Mouse (Mus musculus) testis, adult 2 months (tissue): ENCODE results near the gene Irs2. TPM values are rescaled to one million over a fixed set of nuclear protein-coding genes. Genes with fewer than 3 reads are reported as not detected.

Source experiments
- H3K27ac ChIP-seq: fragments of 200-500 bp; 2 replicates; pipeline ENCODE4 v1.5.1; 2012; ENCODE audit warnings: low read depth, low read length; ENCODE audit not compliant: control insufficient read depth, insufficient read depth
- H3K27me3 ChIP-seq: fragments of 200-500 bp; 2 replicates; pipeline ENCODE4 v1.6.1; 2012; ENCODE audit warnings: mild to moderate bottlenecking, low read length, moderate library complexity; ENCODE audit not compliant: control insufficient read depth, insufficient read depth
- H3K36me3 ChIP-seq: fragments of 200-500 bp; 2 replicates; pipeline ENCODE4 v1.6.1; 2012; ENCODE audit warnings: mild to moderate bottlenecking, low read length; ENCODE audit not compliant: control insufficient read depth, insufficient read depth
- H3K4me1 ChIP-seq: fragments of 200-500 bp; 2 replicates; pipeline ENCODE4 v1.6.1; 2012; ENCODE audit warnings: low read length; ENCODE audit not compliant: control insufficient read depth, insufficient read depth
- H3K4me3 ChIP-seq: fragments of 200-500 bp; 2 replicates; pipeline ENCODE4 v1.5.1; 2012; ENCODE audit warnings: low read depth, mild to moderate bottlenecking, low read length, moderate library complexity, mixed read lengths; ENCODE audit not compliant: control insufficient read depth
- CTCF ChIP-seq: fragments of 200-500 bp; IDR thresholded peaks from 2 replicates; pipeline ENCODE4 v1.5.1; 2012; ENCODE audit warnings: low read depth, mild to moderate bottlenecking, inconsistent platforms, low read length, moderate library complexity; ENCODE audit not compliant: control insufficient read depth, insufficient read depth, insufficient replicate concordance
- POLR2A ChIP-seq: fragments of 200-500 bp; IDR thresholded peaks from 2 replicates; pipeline ENCODE4 v1.6.1; 2012; ENCODE audit warnings: low read depth, mild to moderate bottlenecking, inconsistent platforms, low read length, moderate library complexity; ENCODE audit not compliant: control insufficient read depth
- polyA plus RNA-seq: library from polyadenylated mRNA; depleted of rRNA; stranded (reverse); fragments of >200 nt; gene quantifications from 2 replicates; pipeline ENCODE4 v1.2.3, GENCODE M21; 2012

Irs2 gene
- polyA plus RNA-seq, 1 experiment, result 2.5 TPM

DNA sequence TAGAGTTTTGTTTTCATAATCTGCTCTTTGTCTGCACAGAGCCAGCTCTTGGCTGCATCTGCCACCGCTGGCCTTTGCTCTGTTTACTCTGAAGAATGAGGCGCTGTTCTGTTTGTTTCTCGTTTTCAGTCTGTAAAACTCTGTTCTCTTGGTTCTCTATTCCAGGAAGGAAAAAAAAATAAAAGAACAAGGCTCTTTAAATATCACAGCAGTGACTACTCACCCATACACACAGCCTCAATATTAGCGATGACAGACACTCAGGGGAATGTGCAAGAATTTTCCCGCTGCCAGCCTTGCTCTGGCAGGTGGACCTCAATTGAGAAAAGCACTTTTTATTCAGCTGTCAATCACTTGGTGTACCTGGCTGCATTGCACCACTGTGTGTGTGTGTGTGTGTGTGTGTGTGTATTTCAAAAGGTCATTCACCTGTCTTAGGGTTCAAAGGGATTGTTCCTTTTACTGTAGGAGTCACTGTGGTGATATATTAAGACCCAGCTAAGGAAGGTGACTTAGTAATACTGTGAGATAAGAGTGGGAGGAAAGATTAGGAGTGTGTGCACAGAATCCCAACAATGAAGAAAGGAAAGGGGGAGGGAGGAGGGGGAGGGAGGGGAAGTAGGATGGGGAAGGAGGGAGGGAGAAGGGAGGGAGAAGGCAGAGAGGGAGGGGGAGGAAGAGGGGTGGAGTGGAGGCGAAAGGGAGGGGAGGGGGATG is 42.7 kb downstream of the Irs2 start:
- Histone ChIP-seq H3K4me1 (no peaks in the 10 kb centered on the region), H3K27ac (no peak overlapping the region)

DNA sequence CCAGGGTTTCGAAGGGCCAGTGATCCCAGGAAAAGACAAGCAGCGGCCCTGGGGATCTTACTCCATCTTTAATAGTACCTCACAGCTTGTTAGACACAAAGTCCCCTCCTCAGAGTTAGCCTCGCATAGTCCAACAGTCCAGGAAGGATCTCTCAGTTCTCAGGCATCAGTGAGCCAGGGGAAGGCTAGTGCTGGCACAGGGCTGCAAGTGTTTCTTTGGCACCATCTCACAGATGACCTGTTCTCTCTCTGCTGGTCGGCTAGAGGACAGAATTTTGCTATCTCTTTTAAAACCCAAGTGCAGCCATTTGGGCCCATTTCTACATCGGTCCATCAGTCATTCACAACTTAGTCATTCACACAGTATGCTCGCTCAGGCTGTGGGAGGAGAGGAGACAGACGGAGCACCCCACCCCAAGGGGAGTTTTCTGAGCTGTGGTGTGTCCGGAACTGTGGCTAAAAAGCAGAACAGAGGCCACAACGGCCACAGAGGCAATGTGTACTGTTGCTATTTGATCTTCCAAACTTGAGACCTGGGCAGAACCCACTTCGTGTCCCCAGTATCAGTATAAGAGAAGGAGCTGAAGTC is 43.7 kb downstream of the Irs2 start:
- no peak overlapping the region for H3K27ac ChIP-seq
- no peaks in the 10 kb centered on the region for H3K36me3 ChIP-seq
- no peak overlapping the region for H3K4me3 ChIP-seq
- H3K4me1 ChIP-seq, result no peaks in the 10 kb centered on the region
- TF ChIP-seq POLR2A (no peak), CTCF (no peak)
- no peaks in the 10 kb centered on the region for H3K27me3 ChIP-seq

More for the DNA sequence above, 42.7 kb downstream of the Irs2 start:
- TF ChIP-seq CTCF (no peak), POLR2A (no peak)
- Histone ChIP-seq H3K27me3 (no peaks in the 10 kb centered on the region), H3K4me3 (no peak overlapping the region), H3K36me3 (no peaks in the 10 kb centered on the region)

DNA sequence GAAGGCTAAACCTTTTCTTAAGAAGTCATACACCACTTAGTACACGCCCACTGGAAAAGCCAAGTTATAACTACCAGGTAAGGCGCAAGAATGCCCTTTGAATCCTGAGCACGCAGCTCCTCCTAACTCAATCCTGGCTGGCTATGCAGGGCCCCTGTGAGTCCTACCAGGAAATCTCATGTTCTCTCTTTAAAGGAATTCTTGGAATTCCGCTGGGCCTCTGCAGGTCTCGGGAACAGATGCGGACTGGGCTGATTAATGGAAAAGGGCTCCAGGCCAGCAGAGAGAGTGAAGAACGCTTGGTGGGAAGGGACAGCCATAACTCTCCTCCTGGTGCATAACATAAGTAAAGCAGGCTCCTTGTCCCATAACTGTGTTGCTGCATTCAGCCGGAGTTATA is 46.3 kb downstream of the Irs2 start:
- TF ChIP-seq POLR2A, result no peak
- no peak for TF ChIP-seq CTCF
- no peaks in the 10 kb centered on the region for H3K27me3 ChIP-seq
- H3K4me3 ChIP-seq, result no peak overlapping the region
- H3K36me3 ChIP-seq, result no peaks in the 10 kb centered on the region
- H3K4me1 ChIP-seq, result no peaks in the 10 kb centered on the region
- no peak overlapping the region for H3K27ac ChIP-seq

DNA sequence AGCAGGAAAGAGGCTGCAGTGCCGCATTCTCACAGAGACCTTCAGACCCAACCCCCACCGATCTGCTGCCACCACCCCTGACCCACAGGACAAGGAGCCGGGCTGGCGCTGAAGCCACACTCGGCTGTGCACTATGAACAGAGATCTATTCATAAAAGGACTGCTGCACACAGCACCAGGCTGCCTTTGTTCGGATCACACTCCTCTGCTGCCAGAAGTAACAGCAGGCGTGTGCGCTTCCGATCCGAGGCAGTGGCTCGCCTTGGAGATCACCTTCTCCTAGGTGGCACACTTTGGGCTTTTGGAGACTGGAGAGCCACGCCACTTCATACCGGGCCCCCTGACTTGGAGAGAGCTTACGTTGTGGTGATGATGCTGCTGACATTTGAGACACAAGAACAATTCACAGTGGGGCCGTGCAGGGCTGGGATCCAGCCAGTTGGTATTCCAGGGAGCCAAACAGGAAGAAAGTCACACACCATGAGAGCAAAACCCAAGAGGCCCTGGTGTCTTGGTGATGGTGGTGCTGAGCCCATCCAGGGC is 47.9 kb downstream of the Irs2 start:
- no peaks in the 10 kb centered on the region for H3K36me3 ChIP-seq
- H3K4me3 ChIP-seq, result no peak overlapping the region
- no peak for TF ChIP-seq POLR2A
- no peak for TF ChIP-seq CTCF
- H3K27ac ChIP-seq, result no peak overlapping the region
- H3K4me1 ChIP-seq, result no peaks in the 10 kb centered on the region
- no peaks in the 10 kb centered on the region for H3K27me3 ChIP-seq

DNA sequence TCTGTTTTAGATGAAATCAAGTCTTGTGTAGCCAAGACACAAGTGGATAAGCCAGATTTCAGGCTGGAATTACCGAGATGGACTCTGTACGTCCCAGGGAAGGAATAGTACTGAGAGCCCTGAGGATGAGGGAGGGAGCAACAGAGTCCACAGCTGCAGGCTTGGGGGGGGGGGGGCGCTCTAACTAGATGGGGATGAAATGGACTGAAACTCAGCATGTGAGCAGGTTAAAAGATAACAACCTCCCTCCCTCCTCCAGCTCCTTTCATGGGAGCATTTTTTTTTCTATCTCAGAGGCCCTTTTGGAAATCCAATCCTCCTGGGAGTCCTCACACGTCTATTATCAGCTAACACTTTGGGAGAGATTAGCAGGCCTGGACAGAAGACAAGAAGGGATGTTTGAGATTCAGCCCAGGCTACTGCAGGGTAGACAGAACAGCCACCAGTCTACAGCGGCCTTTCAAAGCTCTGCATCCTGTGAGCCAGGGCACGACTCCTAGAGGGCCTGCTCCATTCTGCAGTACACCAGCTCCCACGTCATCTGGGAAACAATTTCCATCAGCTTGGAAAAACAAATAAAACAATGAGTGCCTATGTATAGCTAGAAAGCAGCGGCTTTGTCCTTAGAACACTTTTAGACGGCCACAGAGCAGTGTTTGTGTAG is 50.8 kb downstream of the Irs2 start:
- no peak overlapping the region for H3K27ac ChIP-seq
- no peaks in the 10 kb centered on the region for H3K4me1 ChIP-seq
- H3K4me3 ChIP-seq, result no peak overlapping the region
- no peaks in the 10 kb centered on the region for H3K36me3 ChIP-seq
- TF ChIP-seq CTCF, result no peak
- no peaks in the 10 kb centered on the region for H3K27me3 ChIP-seq

DNA sequence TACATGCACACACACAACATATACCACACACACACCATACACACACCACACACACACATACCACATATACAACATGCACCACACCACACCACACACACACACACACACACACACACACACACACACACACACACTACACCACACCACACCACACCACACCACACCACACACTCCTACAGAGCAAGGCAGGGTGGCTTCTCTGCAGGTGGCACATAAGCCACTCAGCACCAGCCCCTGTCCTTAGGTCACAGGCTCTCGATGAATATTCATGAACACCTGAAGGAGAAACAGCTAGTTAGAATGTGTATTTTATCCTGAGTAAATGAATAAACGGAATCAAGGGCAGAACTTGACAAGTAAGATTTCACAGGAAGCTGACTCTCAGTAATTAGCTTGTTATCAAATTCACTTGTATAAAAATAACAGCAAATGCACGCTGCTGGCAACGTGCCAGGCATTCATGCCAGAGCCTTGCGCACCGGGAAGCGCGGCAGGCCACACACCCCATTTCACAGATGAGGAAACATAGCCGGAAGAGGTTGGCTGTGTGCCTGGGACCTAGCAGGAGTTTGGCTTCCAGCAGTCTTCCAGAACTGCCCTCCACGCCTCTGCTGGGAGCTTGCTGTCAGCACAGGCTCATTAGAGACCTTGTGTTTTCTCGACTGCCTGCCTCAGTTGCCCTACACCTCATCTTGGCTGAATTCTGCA is 54.8 kb downstream of the Irs2 start:
- TF ChIP-seq CTCF, result no peak; the same call in 1 of the 2 replicates
- no peak for TF ChIP-seq POLR2A
- Histone ChIP-seq H3K27ac (no peak overlapping the region), H3K36me3 (no peaks in the 10 kb centered on the region), H3K4me3 (no peak overlapping the region), H3K4me1 (no peaks in the 10 kb centered on the region), H3K27me3 (no peaks in the 10 kb centered on the region)

DNA sequence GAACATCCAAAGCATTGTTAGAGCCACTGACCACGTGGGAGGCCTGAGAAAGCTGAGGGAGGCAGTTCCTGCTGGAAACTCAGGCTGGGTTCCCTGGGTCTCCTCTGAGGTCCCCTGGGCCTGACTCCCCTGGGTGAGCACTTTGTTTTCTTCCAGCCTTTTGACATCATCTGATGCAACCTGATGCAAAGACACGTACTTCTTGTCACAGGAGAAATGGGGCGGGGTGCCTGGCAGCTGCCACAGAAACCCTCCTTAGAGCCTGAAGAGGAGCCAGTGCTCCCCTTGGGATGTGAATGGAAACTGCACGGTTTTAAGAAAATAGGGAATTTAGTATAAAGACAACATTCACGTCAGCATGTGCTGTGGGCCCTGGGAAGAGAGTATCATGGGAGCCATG is 55.6 kb downstream of the Irs2 start:
- no peak overlapping the region for H3K27ac ChIP-seq
- H3K4me3 ChIP-seq, result no peak overlapping the region
- no peaks in the 10 kb centered on the region for H3K36me3 ChIP-seq
- no peaks in the 10 kb centered on the region for H3K4me1 ChIP-seq
- TF ChIP-seq CTCF (no peak), POLR2A (no peak)
- H3K27me3 ChIP-seq, result no peaks in the 10 kb centered on the region
